Mouse (Mus musculus) adrenal gland, postnatal 14 days (tissue): ENCODE data around the gene Rad51b. TPM values are rescaled to one million over a fixed set of nuclear protein-coding genes. Genes with fewer than 3 reads are reported as not detected.
A peak's percentile ranks its signal among the peaks of the same experiment; 100 is the strongest.

Experiments
- DNase-seq: peaks from one replicate; pipeline ENCODE4 v3.0.0; 2021; ENCODE audit warnings: mixed read lengths
- total RNA-seq: library from RNA; stranded (reverse); gene quantifications from 2 replicates; pipeline ENCODE4 v1.2.3, GENCODE M21; 2021

The Rad51b gene
- total RNA-seq, 1 experiment from 2014 or later, result 1.6 TPM

GRCm38 (mm10) chr12:79492613-79493012, 195.5 kb downstream of the Rad51b start:
- DNase-seq, result no peak

GRCm38 (mm10) chr12:79493481-79493880, 196.4 kb downstream of the Rad51b start:
- no peak for DNase-seq

GRCm38 (mm10) chr12:79498326-79498725, 201.2 kb downstream of the Rad51b start:
- no peak for DNase-seq

- no peak for DNase-seq
These were observed 202.7 kb downstream of the Rad51b start for GRCm38 (mm10) chr12:79499809-79500208.

DNA sequence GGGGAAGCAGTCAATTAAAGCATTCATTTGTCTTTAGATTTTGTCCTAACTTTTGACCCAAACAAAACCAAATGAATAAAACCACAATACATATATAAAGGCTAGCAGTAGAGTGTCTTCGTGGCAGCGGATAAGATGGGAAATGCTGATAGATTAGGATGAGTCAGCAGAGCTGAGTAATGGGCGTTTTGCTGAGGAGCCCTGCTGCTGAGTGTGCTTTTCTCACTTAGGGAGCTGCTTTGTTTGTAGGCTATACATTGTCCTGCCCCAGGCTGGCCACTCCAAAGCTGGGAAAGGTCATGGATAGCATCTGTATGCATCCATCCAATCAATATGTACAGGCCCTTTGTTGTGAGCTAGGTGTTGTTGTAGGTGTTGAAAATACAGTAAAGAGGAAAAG, 204.8 kb downstream of the Rad51b start:
- DNase-seq, result no peak

- peak; percentile 21 for DNase-seq
These were observed 205.9 kb downstream of the Rad51b start for GRCm38 (mm10) chr12:79502862-79503581.

DNA sequence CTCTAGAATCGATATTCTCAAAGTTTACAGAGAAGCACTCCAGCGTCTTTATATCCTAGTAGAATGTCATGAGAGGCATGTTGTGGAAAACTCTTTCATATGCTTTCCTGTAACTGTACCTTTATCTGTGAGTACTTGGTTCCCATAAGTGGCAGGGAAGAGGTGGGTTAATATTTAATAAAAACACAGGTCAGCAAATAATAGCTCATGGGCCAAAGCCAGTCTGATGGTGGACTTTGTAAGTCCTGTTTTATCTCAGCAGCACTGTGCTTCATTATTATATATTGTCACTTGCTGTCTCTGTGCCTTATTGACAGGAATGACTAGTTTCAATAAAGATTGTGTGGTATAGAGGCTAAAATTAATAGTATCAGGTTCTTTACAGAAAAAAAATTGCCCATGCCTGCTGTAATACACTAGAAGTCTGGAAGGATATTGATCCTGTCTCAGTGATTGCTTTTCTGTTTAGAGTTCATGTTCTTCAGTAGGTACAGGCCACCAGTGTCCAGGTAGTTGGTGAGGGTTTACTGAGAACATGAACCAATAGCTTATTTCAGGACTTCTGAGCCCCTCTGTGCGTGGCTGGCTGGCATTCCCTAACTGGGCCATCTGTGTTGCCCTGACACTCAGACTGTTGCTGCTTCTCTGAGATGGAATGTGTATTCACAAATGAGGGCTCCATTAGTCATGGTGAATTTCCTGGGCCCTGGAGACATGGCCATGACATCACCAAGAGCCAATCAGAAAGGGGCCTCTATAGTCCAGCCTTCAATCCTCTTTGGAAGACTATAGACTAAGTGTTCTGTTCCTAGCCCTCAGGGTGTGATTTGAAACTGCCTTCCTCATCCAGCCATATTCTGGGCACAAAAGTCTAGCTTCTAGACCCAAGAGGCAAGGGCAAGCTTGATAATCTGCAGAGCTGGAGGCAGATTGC, 206.8 kb downstream of the Rad51b start:
- DNase-seq, result peak; percentile 24

DNA sequence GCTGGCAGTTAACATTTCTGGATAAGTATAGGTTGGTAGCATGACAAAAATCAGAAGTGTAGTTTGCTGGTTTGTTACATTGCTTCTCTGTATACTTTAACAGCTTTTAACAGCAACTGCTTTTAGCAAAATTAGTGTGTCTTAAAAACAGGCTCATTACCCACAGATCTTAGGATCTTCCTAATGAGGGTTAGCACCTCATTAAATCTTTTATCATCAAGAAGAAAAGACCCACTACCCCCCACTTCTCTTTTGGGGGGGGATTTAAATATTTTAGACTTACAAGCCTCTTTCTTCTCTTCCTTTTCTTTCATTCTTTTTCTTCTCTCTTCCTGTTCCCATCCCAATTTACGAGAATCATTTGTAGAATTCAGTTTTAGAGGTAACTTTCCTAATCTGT, 207.6 kb downstream of the Rad51b start:
- no peak for DNase-seq

DNA sequence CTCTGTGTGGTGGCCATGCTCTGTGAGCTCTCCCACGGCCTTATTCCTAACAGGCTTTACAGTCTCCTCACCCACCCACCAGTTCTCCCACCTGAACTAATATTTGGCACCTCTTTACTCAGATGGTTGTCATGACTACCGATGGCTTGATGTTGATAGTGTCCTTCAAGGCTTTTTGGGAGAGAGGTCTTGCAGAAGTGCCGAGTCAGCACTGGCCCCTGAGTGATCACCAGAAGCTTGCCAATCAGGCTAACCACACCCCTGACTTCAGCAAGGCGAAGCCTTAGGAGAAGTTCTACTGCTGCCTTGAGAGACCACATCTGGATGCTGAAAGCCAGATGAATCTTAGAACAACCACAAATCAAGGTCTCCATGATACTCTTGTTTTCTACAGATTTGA, 209.3 kb downstream of the Rad51b start:
- no peak for DNase-seq

DNA sequence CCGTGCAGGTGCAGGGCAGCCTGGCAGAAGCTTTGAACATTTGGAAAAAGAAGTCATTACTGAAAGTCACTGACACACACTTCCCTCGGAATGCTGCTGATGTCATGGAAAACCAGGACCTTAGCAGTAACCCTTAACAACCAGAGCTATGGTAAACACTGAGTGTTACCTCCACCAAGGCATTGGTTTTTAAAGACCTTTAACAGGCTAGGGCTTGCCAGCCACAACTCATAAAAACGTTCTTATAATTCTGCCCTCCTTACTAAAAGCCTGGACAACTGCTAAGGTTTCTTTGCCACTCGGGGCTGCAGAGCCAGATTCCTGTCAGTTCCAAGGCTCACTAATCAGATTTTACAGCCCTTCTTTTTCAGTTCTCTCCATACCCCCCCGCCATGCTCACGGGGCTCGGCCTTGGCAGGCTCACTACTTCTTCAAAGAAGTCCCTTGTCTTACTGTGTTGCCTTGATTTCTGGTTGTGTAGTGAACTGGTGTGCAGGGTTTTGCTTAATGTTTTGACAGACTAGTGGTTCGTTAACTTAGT, 210.1 kb downstream of the Rad51b start:
- peak; percentile 68 for DNase-seq

- DNase-seq, result peak; percentile 62
These were observed 214.5 kb downstream of the Rad51b start for GRCm38 (mm10) chr12:79511454-79512204.

- no peak for DNase-seq
These were observed 215.3 kb downstream of the Rad51b start for GRCm38 (mm10) chr12:79512205-79512886.

GRCm38 (mm10) chr12:79512982-79513681, 216.1 kb downstream of the Rad51b start:
- DNase-seq, result no peak

DNA sequence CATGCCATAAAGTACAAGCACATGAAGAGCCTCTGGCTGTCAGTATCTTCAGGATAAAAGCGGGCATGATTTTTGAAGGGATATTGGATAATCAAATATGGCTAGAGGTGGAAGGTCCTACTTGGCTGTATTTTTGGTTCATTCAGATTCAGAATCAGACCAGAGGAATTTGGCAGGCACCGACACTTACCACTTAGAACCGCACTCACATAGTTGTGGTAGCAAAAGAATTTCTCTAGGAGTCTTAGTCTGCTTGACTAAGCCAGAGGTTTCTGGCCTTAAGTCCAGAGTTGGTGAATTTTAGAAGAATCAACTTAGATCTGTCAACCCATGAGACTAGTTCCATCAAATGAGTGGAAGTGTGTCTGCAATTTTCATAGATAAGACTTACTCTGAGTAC, 217.6 kb downstream of the Rad51b start:
- no peak for DNase-seq

DNA sequence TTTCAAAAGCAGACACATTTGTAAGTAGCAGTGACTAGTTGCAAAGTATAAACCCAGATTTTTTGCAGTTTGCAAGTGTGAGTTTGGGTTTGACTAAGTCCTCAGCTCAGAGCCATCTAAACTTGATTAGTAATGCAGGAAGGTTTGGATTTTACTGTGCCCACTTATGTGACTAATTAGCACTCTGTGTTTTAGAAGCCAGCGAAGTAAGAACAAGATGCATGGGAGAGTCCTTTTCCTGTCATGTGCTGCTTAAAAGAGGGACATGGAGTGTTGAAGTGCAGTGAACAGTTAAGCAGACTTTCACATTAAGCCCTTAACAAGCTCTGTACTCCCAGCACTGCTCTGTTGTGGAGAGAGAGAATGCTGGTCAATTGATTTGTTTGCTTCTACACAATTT, 225.3 kb downstream of the Rad51b start:
- no peak for DNase-seq

- no peak for DNase-seq
These were observed 228.1 kb downstream of the Rad51b start for GRCm38 (mm10) chr12:79524941-79525871.

DNA sequence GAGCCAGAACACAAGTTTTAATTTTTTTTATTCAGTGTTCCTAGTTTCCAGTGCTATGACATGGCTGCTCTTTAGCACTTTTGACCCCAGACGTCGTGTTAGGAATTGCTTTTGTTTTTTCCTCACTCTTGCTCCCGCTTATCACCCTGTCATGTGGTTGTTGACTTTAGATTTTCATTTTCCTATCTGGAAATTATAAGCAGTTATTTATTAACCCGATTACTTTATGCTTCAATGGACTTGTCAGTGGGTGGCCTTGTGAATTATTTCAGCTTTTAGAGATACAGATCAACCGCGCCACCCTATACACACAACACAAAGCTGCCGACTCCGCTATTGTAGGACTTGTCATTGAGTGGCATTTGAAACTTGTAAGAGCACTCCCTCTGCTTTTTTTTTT, 228.8 kb downstream of the Rad51b start:
- DNase-seq, result no peak

DNA sequence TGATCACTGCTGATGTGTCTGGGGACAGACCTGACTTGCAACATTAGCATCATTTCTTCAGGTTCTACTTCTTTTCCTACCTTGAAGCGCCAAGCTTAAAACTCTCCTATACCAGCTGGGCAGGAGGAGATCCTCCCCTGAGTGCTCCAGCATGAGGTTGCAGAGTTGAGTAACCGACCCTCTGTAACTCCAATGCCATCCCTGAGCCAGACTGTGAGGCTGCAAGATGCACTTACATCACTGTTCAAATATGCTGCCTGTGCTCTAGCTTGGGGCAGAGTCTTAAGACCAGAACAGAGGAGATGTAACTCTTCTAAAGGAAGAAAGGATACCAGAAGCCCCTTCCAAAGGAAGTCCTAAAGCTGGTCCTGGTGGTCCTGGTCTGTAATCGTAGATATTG, 230.1 kb downstream of the Rad51b start:
- no peak for DNase-seq

DNA sequence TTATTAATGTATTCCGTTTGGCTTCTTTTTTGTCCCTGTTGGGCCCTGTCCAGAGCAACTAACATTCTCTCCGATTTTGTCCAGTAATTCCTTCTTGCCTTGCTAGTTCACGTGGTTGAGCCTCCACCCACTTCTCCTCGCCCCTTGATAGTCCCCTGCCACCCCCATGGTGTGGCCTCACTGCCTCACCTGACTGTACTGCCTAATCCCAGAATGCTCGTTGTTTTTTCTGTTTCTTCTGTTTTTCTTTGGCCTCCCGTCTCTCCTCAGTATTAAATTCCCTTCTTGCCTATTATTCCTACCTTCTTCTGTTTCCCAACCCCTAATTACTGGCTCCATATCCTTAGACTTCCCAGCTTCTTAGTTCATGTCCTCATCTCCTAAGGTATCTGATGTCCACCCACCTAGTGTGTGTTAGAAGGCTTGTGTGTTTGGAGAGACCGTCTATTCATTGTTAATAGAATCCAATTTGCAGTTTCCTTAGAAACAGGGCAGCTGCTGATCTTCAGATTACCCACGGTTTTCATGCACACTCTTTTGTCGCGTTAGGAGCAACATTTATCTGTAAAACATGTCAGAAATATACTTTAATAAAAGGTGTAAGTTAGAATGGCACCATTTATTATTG, 233.3 kb downstream of the Rad51b start:
- DNase-seq, result no peak
